Mouse (Mus musculus) lung, postnatal 0 days (tissue): ENCODE measurements around the gene Gm20388.

Experiments used
- CTCF ChIP-seq: IDR thresholded peaks from 2 replicates; pipeline ENCODE4 v1.5.1; 2016; ENCODE audit warnings: antibody characterized with exemption, mild to moderate bottlenecking
- EP300 ChIP-seq: IDR thresholded peaks from 2 replicates; pipeline ENCODE4 v1.6.1; 2016; ENCODE audit warnings: antibody characterized with exemption, mild to moderate bottlenecking, control low read depth

GRCm38 (mm10) chr8:121870190-121870589 lies 1959.5 kb downstream of the Gm20388 start:
- TF ChIP-seq CTCF = no peak
- no peak for TF ChIP-seq EP300
